Mouse (Mus musculus) spleen, adult 2 months (tissue): ENCODE results near the gene Hsd17b1. TPM values are rescaled to one million over a fixed set of nuclear protein-coding genes. Genes with fewer than 3 reads are reported as not detected.

Experiments
- DNase-seq, 2 experiments: peaks; one replicate each; pipeline versions ENCODE4 v3.0.0 to v3.0.0-alpha.2; 2012 to 2021; ENCODE audit warnings: low spot score in 2 of 2, low read depth in 1 of 2
- H3K27ac ChIP-seq: fragments of 200-500 bp; 2 replicates; pipeline ENCODE4 v1.5.1; 2012; ENCODE audit warnings: low read length, inconsistent platforms; ENCODE audit not compliant: insufficient read depth
- H3K27me3 ChIP-seq: fragments of 200-500 bp; 2 replicates; pipeline ENCODE4 v1.6.1; 2012; ENCODE audit warnings: mild to moderate bottlenecking, moderate library complexity, low read length, inconsistent platforms; ENCODE audit not compliant: control insufficient read depth, insufficient read depth
- H3K36me3 ChIP-seq: fragments of 200-500 bp; 2 replicates; pipeline ENCODE4 v1.6.1; 2012; ENCODE audit warnings: mild to moderate bottlenecking, low read length, inconsistent platforms; ENCODE audit not compliant: control insufficient read depth, insufficient read depth
- H3K4me1 ChIP-seq: fragments of 200-500 bp; 2 replicates; pipeline ENCODE4 v1.6.1; 2011; ENCODE audit warnings: inconsistent platforms; ENCODE audit not compliant: control insufficient read depth, insufficient read depth, insufficient read length
- H3K4me3 ChIP-seq: fragments of 200-500 bp; 2 replicates; pipeline ENCODE4 v1.5.1; 2011; ENCODE audit warnings: mild to moderate bottlenecking, inconsistent platforms; ENCODE audit not compliant: insufficient read depth, insufficient read length; ENCODE audit errors: extremely low read depth
- CTCF ChIP-seq: fragments of 200-500 bp; IDR thresholded peaks from 2 replicates; pipeline ENCODE4 v1.5.1; 2011; ENCODE audit warnings: mild to moderate bottlenecking, inconsistent platforms; ENCODE audit not compliant: insufficient read depth, insufficient read length, insufficient replicate concordance; ENCODE audit errors: extremely low read depth
- POLR2A ChIP-seq: fragments of 200-500 bp; IDR thresholded peaks from 2 replicates; pipeline ENCODE4 v1.6.1; 2011; ENCODE audit warnings: low read depth, low read length, inconsistent platforms
- WGBS: fragments of 180-500 bp; shearing (Covaris S2); methylation state at CpG from one replicate; pipeline ENCODE4 v1.1.7; 2018; 5-methylcytosine and 5-hydroxymethylcytosine counted together
- polyA plus RNA-seq: library from polyadenylated mRNA; depleted of rRNA; stranded (reverse); fragments of >200 nt; gene quantifications from 2 replicates; pipeline ENCODE4 v1.2.3, GENCODE M21; 2012; rRNA removed

The Hsd17b1 gene
- polyA plus RNA-seq, 1 experiment = 1.2 TPM

DNA sequence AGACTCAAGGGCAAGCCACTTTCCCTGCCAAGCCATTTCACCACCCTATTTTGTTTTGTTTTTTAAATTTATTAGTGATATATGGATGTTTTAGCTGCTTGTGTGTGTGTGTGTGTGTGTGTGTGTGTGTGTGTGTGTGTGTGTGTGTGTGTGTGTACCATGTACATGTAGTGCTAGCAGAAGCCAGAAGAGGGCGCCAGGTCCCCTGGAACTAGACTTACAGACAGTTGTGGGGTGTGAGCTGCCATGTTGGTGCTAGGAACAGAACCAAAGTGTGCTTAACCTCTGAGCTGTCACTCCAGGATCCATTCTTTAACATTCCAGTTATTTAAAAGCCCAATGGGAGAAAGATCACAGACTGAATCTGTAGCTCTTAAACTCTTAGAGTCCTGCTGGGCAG, 48.9 kb downstream of the Hsd17b1 start:
- WGBS = 100% methylated on average over 1 of the region's 1 CpGs
- H3K36me3 ChIP-seq = peaks cover 8% of the 10 kb centered on the region; the same call in 1 of the 2 replicates
- H3K27me3 ChIP-seq = no peaks in the 10 kb centered on the region
- no peak for DNase-seq
- no peak overlapping the region for H3K27ac ChIP-seq
- no peak overlapping the region for H3K4me3 ChIP-seq
- TF ChIP-seq CTCF (no peak), POLR2A (no peak)
- H3K4me1 ChIP-seq = no peaks in the 10 kb centered on the region

GRCm38 (mm10) chr11:101128996-101129577, 50.9 kb downstream of the Hsd17b1 start:
- no peak for DNase-seq
- Histone ChIP-seq H3K27me3 (no peaks in the 10 kb centered on the region), H3K36me3 (peaks cover 8% of the 10 kb centered on the region; the same call in 1 of the 2 replicates), H3K4me1 (no peaks in the 10 kb centered on the region), H3K4me3 (no peak overlapping the region), H3K27ac (no peak overlapping the region)
- 82% methylated on average over 11 of the region's 11 CpGs for WGBS
- TF ChIP-seq CTCF (no peak), POLR2A (no peak)

Other genes with a start within 250 kb of the Hsd17b1 start
- 33.2 and 45.2 TPM in 2 replicates for gene Stat5b, start 227.7 kb upstream of the Hsd17b1 start, polyA plus RNA-seq
- gene Stat5a, start 219.1 kb upstream of the Hsd17b1 start, polyA plus RNA-seq = 24.7 and 35.7 TPM in 2 replicates
- 65.1 and 80.8 TPM in 2 replicates for gene Stat3, start 138.9 kb upstream of the Hsd17b1 start, polyA plus RNA-seq
- 27.0 and 29.1 TPM in 2 replicates for gene Cavin1, start 107.5 kb upstream of the Hsd17b1 start, polyA plus RNA-seq
- gene Atp6v0a1, start 69.0 kb upstream of the Hsd17b1 start, polyA plus RNA-seq = 41.8 and 46.2 TPM in 2 replicates
- gene Naglu, start 8.4 kb upstream of the Hsd17b1 start, polyA plus RNA-seq = 28.6 and 34.8 TPM in 2 replicates
- 26.6 and 36.9 TPM in 2 replicates for gene Coasy, start 4.2 kb downstream of the Hsd17b1 start, polyA plus RNA-seq
- gene Mlx, start 8.9 kb downstream of the Hsd17b1 start, polyA plus RNA-seq = 20.3 and 23.9 TPM in 2 replicates
- 0.85 and 0.90 TPM in 2 replicates for gene Psmc3ip, start 17.0 kb downstream of the Hsd17b1 start, polyA plus RNA-seq
- gene Retreg3, start 41.5 kb downstream of the Hsd17b1 start, polyA plus RNA-seq = 57.8 and 61.3 TPM in 2 replicates
- 16.4 and 17.7 TPM in 2 replicates for gene Tubg1, start 41.5 kb downstream of the Hsd17b1 start, polyA plus RNA-seq
- gene Tubg2, start 77.5 kb downstream of the Hsd17b1 start, polyA plus RNA-seq = 3.6 and 4.8 TPM in 2 replicates
- 1.3 and 1.4 TPM in 2 replicates for gene Cntnap1, start 92.1 kb downstream of the Hsd17b1 start, polyA plus RNA-seq
- gene Plekhh3, start 92.9 kb downstream of the Hsd17b1 start, polyA plus RNA-seq = 5.8 and 8.4 TPM in 2 replicates
- gene Ccr10, start 97.0 kb downstream of the Hsd17b1 start, polyA plus RNA-seq = 1.6 and 1.9 TPM in 2 replicates
- gene Ezh1, start 148.1 kb downstream of the Hsd17b1 start, polyA plus RNA-seq = 28.3 and 30.9 TPM in 2 replicates
- gene Ramp2, start 167.6 kb downstream of the Hsd17b1 start, polyA plus RNA-seq = 47.6 and 59.7 TPM in 2 replicates
- 56.3 and 62.2 TPM in 2 replicates for gene Vps25, start 175.3 kb downstream of the Hsd17b1 start, polyA plus RNA-seq
- 1.9 and 2.2 TPM in 2 replicates for gene Wnk4, start 182.2 kb downstream of the Hsd17b1 start, polyA plus RNA-seq
- 0.06 and 0.19 TPM in 2 replicates for gene Cntd1, start 200.6 kb downstream of the Hsd17b1 start, polyA plus RNA-seq
- gene Coa3, start 200.7 kb downstream of the Hsd17b1 start, polyA plus RNA-seq = 148 TPM in 2 replicates
- 64.0 and 98.6 TPM in 2 replicates for gene Becn1, start 223.9 kb downstream of the Hsd17b1 start, polyA plus RNA-seq
- 58.1 and 73.8 TPM in 2 replicates for gene Psme3, start 237.8 kb downstream of the Hsd17b1 start, polyA plus RNA-seq
- gene Aoc2, start 246.7 kb downstream of the Hsd17b1 start, polyA plus RNA-seq = 9.1 and 10.6 TPM in 2 replicates